Mouse (Mus musculus): Measurements from ENCODE around the gene Atxn3.
"Not testable (repeated sequence)": the region's sequence is repeated elsewhere in the genome, so short reads cannot be mapped to it uniquely, and the experiment has no call there.

Atxn3 gene

DNA sequence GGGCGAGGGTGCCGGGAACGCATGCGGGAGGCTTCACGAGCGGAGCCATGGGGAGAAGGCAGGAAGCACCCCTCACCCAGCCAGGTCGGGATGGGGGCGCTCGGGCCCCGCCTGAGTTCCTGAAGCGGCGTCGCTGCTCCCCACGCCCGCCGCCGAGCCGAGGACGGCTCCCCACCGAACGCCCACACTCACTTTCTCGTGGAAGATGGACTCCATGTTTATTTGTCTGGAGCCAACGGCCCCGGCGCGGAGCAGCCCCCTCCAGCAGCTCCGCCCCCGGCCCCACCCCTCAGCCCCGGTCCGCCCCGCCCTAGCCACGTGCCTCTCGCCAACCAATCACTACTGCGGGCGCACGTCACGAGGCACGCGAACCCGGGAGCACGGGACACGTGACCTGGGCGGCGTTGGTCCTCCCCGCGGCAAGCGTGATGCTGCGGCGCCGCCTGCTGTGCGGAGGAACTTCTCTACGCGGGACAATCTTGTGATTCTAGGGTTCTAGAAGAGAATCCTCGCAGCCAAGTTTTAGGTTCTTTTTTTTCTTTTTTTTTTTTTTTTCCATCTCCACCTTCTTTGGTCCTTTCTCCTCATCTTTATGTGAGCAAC is at the start of gene Atxn3:
TSS of gene Atxn3 (minus strand) at position 305 of the 603 bp plus-strand sequence.
- DNase-seq (ENCODE audit: low spot score): peak; percentile 90

DNA sequence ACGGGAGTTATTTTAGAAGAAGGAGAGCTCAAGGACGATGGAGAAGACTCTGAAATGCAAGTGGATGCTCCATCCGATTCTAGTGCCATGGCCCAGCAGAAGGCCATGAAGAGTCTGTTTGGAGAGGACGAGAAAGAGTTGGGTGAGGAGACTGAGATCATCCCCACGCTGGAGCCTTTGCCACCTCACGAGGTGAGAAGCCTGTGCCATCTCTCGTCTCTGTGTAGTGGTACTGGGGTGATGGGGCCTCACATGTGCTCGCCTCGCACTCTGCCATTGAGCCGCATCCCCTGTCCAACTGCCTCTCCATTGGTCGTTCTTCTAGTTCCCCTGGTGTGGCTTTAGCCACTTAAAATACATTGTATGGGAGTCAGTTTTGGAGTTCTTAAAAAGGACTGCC is 42.7 kb upstream of the Atxn3 start:
- no peak for DNase-seq (ENCODE audit: low spot score)

DNA sequence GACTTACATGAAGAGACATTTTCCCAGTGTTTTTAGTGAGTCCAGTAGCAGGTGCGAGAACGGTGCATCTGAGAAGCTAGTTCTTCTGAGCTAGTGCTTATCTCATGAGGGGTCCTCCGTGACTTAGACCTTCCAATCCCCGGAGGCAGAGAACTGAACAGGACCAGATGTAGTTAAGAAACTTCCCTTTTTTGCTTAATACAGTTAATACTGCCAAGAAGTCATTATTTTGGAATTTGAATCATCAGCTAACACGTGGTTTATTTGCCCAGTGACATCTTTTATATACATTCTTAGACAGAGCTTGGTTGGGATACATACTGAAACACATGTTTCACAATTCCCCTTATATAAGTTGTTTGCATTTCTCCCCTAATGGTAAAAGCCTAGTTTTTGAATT is 40.9 kb upstream of the Atxn3 start:
- no peak for DNase-seq (ENCODE audit: low spot score)

DNA sequence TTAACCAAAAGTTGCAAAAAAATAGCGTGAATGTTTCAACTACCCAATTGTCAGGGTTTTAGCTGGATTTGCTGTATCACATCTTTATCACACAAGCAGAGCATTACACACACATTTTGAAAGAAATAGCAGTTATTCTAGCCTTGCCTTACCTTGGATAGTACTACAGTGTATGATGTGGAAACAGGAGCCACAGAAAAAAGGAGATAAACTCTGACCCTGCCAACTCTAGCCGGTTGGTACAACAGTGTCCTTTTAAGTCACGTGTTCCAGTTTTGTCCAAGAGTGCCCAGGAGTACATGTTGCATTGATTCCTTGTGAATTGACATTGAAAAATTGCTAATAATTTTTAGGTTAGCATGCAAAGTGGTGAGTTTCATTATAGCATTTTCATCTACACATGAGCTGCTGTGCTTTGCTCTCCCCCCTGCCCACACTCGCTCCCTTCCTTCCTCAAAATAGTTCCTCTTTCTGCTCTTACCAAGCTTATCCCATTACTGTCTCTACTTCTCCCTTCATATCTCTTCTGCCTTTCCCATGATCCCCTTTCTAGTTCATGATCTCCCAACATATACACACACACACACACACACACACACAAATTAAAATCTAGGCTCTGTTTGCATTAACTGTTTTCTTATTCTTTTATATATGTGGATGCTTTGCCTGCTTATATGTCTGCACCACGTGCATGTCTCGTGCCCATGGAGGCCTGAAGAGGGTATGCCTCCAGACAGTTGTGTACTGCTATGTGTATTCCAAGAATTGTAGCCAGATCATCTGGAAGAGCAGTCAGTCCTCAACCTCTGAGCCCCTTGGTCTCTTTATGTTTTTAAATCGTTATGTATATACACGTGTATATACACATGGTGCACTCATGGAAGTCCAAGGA is 36.8 kb upstream of the Atxn3 start:
- no peak for DNase-seq (ENCODE audit: low spot score)

DNA sequence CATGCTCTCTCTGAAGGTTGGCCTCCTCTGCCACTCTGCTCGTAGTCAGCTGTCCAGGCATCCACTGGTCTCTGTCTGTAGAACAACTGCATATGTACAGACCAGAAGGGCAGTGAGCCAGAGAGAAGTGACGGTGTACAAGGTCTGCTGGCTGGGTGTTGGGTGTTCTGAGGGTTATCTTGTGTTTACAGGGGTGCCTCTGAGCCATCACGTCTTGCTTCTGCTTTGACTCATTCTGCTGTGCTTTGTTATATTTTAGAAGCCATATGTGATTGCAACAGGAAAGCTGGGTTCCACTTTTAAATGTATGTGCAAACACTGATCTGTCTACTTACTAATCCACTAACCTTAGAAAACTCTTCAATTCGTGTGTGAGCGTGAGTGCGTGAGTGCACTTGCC is 29.6 kb upstream of the Atxn3 start:
- DNase-seq (ENCODE audit: low spot score): no peak

DNA sequence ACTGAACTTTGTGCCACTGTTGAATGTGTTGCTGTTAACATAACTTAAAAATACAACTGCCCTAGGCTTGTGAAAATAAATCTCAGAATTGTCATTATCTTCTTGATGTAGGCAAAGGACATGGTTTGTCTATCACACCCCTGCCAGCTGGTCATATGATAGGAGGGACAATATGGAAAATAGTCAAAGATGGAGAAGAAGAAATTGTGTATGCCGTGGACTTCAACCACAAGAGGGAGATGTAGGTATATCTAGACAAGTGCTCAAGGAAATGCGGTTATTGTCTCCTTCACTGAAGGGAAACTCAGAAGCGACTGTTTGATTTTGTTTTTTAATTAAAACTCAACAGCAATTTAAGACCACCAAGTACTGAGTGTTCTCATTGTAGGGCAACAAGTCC is 27.1 kb upstream of the Atxn3 start:
- no peak for DNase-seq (ENCODE audit: low spot score)

DNA sequence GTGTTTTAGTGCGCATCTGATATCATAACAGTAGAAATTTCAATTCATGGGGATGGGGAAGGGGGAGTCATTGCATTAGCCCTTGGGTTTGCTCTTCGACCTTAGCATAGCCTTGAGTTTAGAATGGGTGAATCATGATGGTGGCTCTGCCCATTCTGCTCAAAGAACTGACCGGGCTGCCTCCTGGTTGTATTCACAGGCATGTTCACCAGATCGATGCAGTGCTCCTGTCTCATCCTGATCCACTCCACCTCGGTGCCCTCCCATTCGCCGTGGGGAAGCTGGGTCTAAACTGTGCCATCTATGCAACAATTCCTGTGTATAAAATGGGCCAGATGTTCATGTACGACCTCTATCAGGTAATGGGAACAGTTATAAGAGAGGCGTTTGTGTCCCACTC is 24.9 kb upstream of the Atxn3 start:
- DNase-seq (ENCODE audit: low spot score): no peak

DNA sequence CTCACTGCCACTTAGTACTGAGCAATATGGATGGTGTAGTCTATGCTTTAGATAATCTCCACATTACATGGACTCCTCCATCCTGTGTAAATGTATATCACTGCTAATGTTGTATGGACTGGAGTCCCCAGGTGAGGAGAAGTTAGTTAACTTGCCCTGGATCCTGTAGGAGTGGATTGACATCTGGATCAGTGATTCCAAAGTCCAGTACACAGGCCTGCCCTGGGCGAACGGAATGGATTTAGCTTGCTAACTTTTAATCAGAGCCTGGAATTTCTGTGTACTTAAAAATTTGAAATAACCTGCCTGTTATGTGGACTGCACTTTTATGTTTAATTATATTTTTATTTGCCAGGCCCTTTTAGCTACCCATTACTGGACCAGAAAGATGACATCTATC is 23.5 kb upstream of the Atxn3 start:
- no peak for DNase-seq (ENCODE audit: low spot score)

DNA sequence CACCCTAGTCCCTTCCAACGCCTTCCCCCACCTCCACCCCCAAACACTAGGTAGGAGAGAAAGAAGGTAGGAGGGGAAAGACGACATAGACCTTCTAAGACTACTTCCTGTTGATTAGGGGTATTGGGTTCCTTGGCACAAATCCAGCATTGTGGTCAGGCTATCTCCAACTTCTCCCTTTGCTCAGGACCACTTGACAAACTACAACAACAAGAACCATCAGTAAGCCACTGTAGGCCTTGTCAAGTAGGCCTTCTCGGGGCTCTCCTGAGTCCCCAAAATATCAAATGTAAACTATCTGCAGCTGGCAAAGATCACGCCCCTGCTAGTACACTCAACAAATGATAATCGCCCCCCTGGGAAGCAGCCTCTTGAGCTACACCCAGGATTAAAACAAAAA is 22.2 kb upstream of the Atxn3 start:
- no peak for DNase-seq (ENCODE audit: low spot score)

DNA sequence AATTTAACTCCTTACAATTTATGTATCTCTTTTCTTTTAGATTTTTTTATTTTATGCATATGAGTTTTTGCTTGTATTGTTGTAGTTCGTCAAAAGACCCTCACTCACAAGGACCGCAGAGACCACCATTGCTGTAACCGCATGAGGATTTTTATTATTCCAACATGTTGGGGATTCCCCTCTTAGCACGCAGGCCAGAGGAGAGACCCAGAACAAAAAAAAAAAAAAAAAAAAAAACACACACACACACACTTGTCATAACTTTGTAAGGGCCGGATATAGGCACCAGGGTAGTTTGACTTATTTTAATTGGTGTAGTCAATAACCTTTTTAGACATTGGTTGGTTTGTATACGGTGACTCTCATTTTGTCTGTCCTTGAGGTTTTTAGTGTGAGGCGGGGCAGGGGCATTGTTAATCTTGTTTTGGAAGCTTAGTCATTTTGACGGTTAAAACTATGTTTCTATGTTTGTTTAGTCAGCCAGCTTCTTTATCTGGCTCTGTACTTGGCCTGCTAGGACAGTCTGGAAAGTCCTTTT is 21.2 kb upstream of the Atxn3 start:
- DNase-seq (ENCODE audit: low spot score): no peak

DNA sequence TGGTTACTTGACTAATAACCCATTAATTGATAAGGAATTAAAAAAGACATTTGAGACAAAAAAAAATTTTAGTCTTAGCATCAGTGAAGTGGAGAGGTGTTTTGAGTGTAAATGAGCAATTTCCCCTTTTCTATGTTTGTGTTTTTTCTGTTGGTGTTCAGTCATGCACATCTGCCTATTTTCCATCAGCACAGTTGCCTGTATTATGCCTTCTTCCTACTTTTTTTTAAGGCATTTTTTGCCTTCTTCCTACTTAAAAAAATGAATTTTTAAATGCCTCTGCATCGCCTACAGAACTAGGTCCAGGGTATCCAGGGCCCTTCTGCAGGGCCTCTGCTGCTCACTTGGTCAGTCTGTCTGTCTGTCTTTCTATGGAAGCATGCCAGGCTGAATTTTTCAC is 20.5 kb upstream of the Atxn3 start:
- no peak for DNase-seq (ENCODE audit: low spot score)

DNA sequence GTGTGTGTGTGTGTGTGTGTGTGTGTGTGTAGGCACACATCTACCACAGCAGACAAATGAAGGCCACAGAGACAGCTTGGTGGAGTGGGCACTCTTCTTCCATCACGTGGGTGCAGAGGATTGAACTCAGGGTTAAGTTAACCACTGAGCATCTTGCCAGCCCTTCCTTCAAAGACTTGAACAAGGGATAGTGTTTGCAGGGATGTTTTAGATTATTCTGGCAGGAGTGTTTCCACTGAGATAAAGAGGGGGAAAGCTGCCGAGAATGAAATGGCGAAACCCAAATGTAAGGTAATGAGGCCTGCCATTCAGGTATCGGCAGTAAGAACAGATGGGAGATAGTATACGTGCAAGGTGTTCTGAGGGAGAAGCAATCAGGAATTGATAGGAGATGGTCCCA is 20.1 kb upstream of the Atxn3 start:
- no peak for DNase-seq (ENCODE audit: low spot score)

DNA sequence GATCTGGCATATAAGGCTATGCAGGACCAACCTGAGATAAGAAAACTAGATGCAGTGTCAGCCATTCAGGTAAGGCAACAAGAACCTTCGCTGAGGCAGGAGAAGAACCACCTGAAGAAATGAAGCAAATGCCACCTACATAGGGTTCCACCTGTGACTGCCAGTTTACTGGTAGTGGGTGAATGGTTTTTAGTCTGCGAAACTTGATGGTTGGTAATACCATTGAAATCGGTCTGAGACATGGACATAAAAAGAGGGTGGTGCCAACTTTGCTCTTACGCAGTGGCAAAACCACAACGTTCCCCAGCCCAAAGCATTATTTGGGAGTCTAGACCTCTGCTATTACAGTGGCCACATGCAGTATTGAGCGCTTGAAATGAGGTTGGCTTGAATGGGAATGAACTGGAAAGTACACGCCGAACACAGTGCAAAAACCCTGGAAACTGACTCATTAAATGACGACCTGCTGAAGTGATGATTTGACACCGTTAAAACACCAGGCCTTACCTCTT is 19.4 kb upstream of the Atxn3 start:
- DNase-seq (ENCODE audit: low spot score): no peak

DNA sequence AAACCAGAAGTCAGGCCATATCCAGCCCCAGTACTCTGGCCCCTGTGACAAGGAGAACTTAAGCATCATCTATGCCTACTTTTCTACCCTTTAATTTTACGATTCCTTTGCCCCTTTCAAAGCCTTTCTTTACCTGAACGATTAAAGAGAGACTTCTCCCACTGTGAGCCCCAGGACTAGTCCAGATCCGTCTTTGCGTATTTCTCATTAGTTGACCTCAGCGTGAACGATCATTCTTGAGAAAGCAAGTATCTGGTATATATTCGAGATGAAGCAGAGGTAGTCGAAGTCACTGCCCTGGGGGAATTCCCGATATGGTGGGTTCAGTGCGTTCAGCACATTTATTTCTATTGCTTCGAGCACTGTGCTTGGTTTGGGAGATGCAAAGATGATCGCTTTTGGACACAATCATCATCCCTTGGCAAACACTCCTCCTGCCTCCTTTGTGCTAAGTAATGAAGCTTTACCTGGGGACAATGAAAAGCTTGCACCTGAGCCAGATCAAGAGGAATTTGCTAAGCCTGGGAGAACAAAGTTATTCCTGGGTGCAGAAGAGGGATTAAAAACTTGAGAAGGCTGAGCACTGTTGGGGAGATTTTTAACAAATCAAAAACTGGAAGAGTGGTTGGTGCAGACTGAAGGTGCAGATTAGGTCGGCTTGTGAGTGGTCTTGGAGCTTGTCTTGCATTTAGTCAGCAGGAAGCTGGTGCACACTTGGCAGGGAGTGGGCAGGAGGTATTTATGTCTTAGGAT is 18.8 kb upstream of the Atxn3 start:
- DNase-seq (ENCODE audit: low spot score): no peak

DNA sequence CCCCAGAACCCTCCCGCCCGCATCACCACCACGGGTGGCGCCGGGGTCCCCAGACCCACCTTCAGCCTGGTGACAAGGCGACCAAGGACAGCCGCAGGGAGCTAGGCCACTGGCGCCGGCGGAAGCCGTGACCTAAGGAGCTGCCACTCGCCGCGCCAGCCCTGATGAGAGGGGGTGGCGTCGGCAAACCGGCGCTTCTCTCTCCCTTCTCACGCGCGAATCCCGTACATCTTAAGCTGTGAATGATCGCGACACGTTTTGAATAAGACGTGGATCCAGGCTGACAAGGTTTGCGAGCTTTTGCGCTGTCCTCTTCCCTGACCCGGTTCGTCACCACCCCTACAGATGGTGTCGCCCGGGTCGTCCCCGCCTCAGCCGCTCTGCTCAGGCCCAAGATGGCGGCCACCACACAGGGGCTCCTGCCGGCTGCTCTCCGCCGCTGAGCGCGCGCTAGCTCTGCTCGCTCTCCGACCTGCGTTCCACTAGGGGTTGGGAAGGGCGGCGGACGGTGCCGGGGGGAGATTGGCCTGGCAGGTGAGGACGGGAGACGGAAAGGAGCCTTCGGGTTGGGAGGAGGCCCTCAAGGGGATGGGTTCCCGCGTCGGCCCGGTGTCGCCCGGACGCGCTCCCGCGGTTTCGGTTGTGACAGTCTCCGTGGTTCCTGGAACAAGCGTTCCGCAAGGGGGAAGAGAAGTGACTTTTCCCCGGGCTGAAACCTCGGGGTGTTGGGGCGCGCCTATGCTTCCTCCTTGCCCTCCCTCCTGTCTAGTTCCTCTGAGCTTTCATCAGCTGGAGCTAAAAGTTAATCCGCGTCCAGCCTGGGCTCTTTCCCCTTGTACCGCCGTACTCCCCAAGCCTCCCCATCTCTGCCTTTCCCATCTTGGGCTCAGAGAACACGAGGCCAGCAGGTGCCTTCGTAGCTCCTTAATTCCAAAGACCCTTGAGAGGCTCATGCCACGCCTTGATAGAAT is 17.8 kb upstream of the Atxn3 start, which contains the start of gene Cpsf2:
TSS of gene Cpsf2 (plus strand) at position 388 of the 971 bp plus-strand sequence.
- peak; percentile 85 for DNase-seq (ENCODE audit: low spot score)

DNA sequence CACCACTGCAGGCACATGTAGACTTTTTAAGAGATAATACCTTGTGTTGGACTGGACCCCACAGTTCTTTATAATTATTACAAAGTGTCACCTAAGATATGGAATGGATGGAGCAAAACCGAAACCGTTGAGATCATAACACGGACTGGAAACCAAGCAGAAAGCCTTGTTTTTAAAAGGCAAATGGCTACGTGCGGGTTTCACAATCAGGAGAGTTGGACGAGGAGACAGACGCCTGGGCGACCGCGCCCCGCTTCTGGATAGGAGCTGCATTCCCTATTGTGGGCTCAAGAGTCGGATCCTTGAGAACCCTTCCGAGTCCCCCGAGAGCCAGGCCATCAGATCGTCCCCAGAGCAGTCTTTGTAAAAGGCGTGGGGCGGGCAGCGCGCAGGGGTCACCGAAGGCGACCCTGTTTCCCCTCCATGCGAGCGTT is 17.1 kb upstream of the Atxn3 start:
- DNase-seq (ENCODE audit: low spot score): peak; percentile 32

DNA sequence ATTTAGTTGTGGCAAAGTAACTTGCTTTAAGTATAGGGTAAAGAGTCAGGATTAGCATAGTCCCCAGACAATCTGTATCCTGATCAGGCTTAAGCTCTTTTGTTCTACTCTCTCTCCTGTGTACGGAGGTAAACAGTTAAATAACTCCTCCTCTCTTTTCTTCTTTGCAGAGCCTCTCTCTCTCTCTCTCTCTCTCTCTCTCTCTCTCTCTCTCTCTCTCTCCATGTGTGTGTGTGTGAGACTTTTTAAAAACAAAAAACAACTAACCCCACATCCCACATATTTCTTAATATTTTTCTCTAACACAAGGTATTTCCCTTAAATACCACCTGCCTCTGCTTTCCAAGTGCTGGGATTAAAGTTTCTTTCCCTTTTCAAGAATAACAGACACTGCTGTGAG is 16.5 kb upstream of the Atxn3 start:
- no peak for DNase-seq (ENCODE audit: low spot score)

DNA sequence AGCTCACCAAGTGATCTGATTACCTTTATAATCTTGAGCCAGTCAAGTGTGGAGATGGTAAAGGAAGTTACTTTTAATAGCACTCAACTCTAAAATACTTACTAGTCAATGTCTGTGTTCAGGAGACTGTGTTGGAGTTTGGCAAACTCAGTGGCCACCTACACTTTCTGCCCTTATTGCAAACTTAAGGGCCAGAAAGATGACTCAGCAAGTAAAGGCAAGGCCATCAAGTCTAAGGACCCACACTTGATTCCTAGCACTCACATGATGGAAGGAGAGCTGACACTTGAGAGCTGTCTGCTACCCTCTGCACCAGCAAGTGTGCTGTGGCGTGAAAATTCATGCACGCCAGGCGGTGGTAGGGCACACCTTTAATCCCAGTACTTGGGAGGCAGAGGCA is 14.2 kb upstream of the Atxn3 start:
- DNase-seq (ENCODE audit: low spot score): no peak

DNA sequence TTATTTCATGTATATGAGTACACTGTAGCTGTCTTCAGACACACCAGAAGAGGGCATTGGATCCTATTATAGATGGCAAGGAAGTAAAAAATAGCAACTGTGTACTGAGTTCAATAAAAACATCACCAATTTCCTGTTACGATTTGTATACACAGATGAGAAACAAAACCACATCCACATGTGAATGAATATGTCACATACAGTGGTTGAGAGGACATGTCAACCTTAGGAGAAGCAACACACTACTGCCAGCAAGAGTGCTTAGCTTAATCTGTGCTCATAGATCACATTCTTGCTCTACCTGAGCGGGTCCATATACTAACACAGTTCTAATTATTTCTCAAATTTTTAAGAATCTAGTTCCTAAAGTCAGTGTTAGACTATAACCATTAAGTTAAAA is 13.3 kb upstream of the Atxn3 start:
- DNase-seq (ENCODE audit: low spot score): no peak

DNA sequence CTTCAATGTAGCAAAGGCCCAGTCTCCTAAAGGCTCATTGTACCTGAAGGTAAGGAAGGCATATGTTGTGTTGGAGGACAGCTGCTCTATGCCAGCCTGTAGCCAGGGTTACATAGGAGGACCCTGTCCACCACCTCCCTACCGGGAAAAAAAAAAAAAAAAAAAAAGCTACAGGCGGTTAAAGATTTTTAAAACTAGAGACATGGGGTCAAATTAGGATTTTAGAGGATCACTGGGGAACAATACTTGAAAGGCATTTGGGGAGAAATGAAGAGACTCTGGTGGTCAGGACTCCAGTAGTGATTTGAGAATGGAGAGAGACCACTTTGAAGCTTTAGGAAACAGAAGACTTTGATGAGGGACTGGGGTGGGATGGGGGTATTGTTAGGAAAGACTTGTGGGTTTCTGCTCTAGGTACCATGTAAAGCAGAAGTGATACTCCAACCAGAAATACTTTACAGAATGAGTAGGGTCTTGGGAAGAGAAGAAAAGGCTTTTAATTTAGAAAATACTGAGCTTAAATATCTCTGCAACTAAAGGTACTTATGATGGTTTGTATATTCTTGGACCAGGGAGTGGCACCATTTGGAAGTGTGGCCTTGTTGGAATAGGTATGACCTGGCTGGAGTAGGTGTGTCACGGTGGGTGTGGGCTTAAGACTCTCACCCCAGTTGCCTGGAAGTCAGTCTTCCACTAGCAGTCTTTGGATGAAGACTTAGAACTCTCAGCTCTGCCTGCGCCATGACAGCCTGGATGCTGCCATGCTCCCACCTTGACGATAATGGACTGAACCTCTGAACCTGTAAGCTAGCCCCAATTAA is 1.1 kb upstream of the Atxn3 start:
- not testable (repeated sequence) for DNase-seq (ENCODE audit: low spot score)
